Mouse (Mus musculus) embryonic facial prominence, embryonic 11.5 days (tissue): ENCODE results near the gene Map1s. TPM values are rescaled to one million over a fixed set of nuclear protein-coding genes. Genes with fewer than 3 reads are reported as not detected.

Source experiments
- ATAC-seq: fragments of 200-750 bp; cut with Nextera tagmentation; replicated peaks from 2 replicates; pipeline ENCODE4 v1.8.0; 2017; ENCODE audit warnings: low read depth; ENCODE audit not compliant: insufficient number of reproducible peaks, low FRiP score, low TSS enrichment
- DNase-seq: peaks from one replicate; pipeline ENCODE4 v3.0.0-alpha.2; 2015; ENCODE audit warnings: low spot score
- H3K27ac ChIP-seq: fragments of 300-500 bp; sonication (generic); replicated peaks from 2 replicates; pipeline ENCODE4 v1.5.1; 2014; ENCODE audit warnings: mild to moderate bottlenecking, low read depth, low read length, control low read depth
- H3K27me3 ChIP-seq: fragments of 300-500 bp; sonication (generic); 2 replicates; pipeline ENCODE4 v1.6.1; 2014; ENCODE audit warnings: mild to moderate bottlenecking, low read length, moderate library complexity, mixed read lengths; ENCODE audit not compliant: control insufficient read depth, insufficient read depth
- H3K36me3 ChIP-seq: fragments of 300-500 bp; sonication (generic); replicated peaks from 2 replicates; pipeline ENCODE4 v1.6.1; 2014; ENCODE audit warnings: low read depth, mild to moderate bottlenecking, low read length, moderate library complexity, mixed read lengths; ENCODE audit not compliant: control insufficient read depth, insufficient read depth
- H3K4me1 ChIP-seq: fragments of 300-500 bp; sonication (generic); 2 replicates; pipeline ENCODE4 v1.6.1; 2014; ENCODE audit warnings: low read length, mixed read lengths; ENCODE audit not compliant: control insufficient read depth, insufficient read depth
- H3K4me2 ChIP-seq: fragments of 300-500 bp; sonication (generic); 2 replicates; pipeline ENCODE4 v1.6.1; 2014; ENCODE audit warnings: low read depth, mild to moderate bottlenecking, control low read depth, low read length, moderate library complexity
- H3K4me3 ChIP-seq: fragments of 300-500 bp; sonication (generic); 2 replicates; pipeline ENCODE4 v1.5.1; 2014; ENCODE audit warnings: low read depth, low read length, control low read depth
- H3K9ac ChIP-seq: fragments of 300-500 bp; sonication (generic); replicated peaks from 2 replicates; pipeline ENCODE4 v1.6.1; 2014; ENCODE audit warnings: mild to moderate bottlenecking, control low read depth, low read length
- H3K9me3 ChIP-seq: fragments of 300-500 bp; sonication (generic); replicated peaks from 2 replicates; pipeline ENCODE4 v1.6.1; 2016; ENCODE audit warnings: mild to moderate bottlenecking, low read length, inconsistent platforms, mixed read lengths; ENCODE audit not compliant: control insufficient read depth
- WGBS: fragments of 180-500 bp; shearing (Covaris S2); extraction: QIAGEN DNeasy Blood & Tissue Kit; methylation state at CpG from one replicate; pipeline ENCODE4 v1.1.7; 2014; 5-methylcytosine and 5-hydroxymethylcytosine counted together
- polyA plus RNA-seq: library from polyadenylated mRNA; unstranded; fragments of >200 nt; fragmentation: Nextera tagmentation; extraction: Ambion mirVana; gene quantifications from 2 replicates; pipeline ENCODE4 v1.2.1, GENCODE M21; 2014

Map1s gene
- polyA plus RNA-seq, 1 experiment from 2014 or later, result 24.9 TPM

GRCm38 (mm10) chr8:70880546-70880945 is 25.2 kb upstream of the Map1s start:
- Histone ChIP-seq H3K36me3 (no peaks in the 10 kb centered on the region), H3K4me1 (no peaks in the 10 kb centered on the region), H3K9ac (no peak overlapping the region), H3K27me3 (no peaks in the 10 kb centered on the region), H3K4me3 (no peak overlapping the region), H3K9me3 (no peaks in the 10 kb centered on the region), H3K27ac (no peak overlapping the region), H3K4me2 (no peak overlapping the region)
- no peak for ATAC-seq
- WGBS, result 31% methylated on average over 11 of the region's 11 CpGs
- peak; percentile 12 for DNase-seq

DNA sequence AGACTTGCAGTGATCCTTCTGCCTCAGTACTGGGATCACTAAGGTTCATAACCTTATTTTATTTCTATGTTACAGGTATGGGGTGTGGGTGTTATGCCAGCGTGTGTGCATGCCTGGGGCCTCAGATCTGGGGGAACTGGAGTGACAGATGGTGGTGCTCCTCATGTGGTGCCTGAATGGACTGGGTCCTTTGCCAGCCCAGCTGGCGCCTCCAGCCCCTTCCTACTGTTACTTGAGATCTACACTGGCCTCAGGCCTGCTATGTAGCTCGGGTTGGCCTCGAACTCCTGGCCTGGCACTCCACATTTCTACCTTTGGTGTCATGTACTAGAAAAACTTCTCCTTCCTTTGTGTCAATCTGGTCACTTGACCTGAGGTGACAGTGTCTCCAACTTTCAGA is 21.5 kb upstream of the Map1s start:
- DNase-seq, result no peak
- Histone ChIP-seq H3K27ac (no peak overlapping the region), H3K27me3 (no peaks in the 10 kb centered on the region), H3K4me2 (no peak overlapping the region), H3K4me3 (no peak overlapping the region), H3K9me3 (no peaks in the 10 kb centered on the region), H3K9ac (no peak overlapping the region), H3K36me3 (no peaks in the 10 kb centered on the region), H3K4me1 (no peaks in the 10 kb centered on the region)
- ATAC-seq, result no peak
- 81% methylated on average over 4 of the region's 4 CpGs for WGBS

DNA sequence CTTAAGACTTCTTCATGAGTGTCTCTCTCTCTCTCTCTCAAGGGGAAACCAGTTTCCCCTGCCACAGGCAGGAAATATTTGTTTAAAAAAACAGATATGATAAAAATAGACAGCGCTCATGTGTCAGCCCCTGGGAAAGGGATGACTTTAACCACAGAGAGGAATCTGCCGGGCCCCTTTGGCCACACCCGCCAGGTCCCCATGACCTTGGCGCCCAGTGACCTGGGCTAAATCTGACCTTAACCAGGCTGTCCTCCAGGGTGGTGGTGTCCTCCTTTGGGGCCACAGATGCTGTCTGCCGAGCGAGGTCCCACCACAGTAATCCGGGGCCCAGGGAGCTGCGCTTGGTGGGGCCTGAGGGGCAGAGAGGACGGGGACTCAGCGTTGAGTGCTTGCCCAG is 21.0 kb upstream of the Map1s start:
- no peaks in the 10 kb centered on the region for H3K36me3 ChIP-seq
- ATAC-seq (no peak), DNase-seq (no peak)
- no peaks in the 10 kb centered on the region for H3K4me1 ChIP-seq
- H3K4me2 ChIP-seq, result no peak overlapping the region
- H3K4me3 ChIP-seq, result no peak overlapping the region
- no peak overlapping the region for H3K27ac ChIP-seq
- no peaks in the 10 kb centered on the region for H3K9me3 ChIP-seq
- H3K9ac ChIP-seq, result no peak overlapping the region
- 84% methylated on average over 10 of the region's 10 CpGs for WGBS
- H3K27me3 ChIP-seq, result no peaks in the 10 kb centered on the region

- no peak overlapping the region for H3K4me3 ChIP-seq
- no peak overlapping the region for H3K4me2 ChIP-seq
- no peak overlapping the region for H3K27ac ChIP-seq
- H3K36me3 ChIP-seq, result no peaks in the 10 kb centered on the region
- DNase-seq (peak; percentile 66), ATAC-seq (no peak)
- H3K4me1 ChIP-seq, result no peaks in the 10 kb centered on the region
- 14% methylated on average over 12 of the region's 12 CpGs for WGBS
- H3K27me3 ChIP-seq, result no peaks in the 10 kb centered on the region
- no peak overlapping the region for H3K9ac ChIP-seq
- H3K9me3 ChIP-seq, result no peaks in the 10 kb centered on the region
Measured at GRCm38 (mm10) chr8:70885612-70886011, 20.1 kb upstream of the Map1s start.

GRCm38 (mm10) chr8:70887669-70888068 is 18.1 kb upstream of the Map1s start:
- DNase-seq (peak; percentile 49), ATAC-seq (no peak)
- Histone ChIP-seq H3K36me3 (no peaks in the 10 kb centered on the region), H3K27ac (no peak overlapping the region), H3K27me3 (peaks cover 19% of the 10 kb centered on the region), H3K9me3 (no peaks in the 10 kb centered on the region), H3K4me3 (no peak overlapping the region), H3K4me2 (no peak overlapping the region), H3K4me1 (peaks cover 8% of the 10 kb centered on the region; the same call in 1 of the 2 replicates), H3K9ac (no peak overlapping the region)
- 3% methylated on average over 15 of the region's 18 CpGs for WGBS

DNA sequence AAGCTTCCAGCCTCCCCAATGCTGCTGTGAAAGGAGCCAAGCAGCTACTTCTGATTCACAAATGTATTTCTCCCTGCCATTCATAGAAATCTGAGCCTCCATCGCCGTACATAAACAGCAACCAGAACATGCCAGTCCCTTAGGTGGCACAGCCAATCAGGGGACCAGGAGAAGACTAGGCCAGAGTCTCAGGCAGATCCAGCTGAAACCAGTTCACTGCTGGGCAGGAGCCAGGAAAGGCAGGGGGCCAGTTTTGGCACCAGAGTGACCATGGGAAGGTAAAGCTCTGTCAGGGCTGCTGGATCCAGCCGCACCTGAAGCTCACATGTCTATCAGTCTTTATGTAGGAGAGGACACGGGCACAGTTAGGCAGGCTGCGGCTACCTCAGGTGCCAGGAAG is 15.1 kb upstream of the Map1s start:
- Histone ChIP-seq H3K27ac (no peak overlapping the region), H3K4me3 (no peak overlapping the region), H3K9me3 (no peaks in the 10 kb centered on the region), H3K36me3 (peaks cover 9% of the 10 kb centered on the region), H3K27me3 (peaks cover 29% of the 10 kb centered on the region), H3K4me1 (peaks cover 9% of the 10 kb centered on the region), H3K4me2 (no peak overlapping the region), H3K9ac (no peak overlapping the region)
- WGBS, result 86% methylated on average over 5 of the region's 5 CpGs
- no peak for ATAC-seq
- no peak for DNase-seq

- H3K27me3 ChIP-seq, result peaks cover 29% of the 10 kb centered on the region
- H3K4me1 ChIP-seq, result peaks cover 9% of the 10 kb centered on the region
- H3K4me3 ChIP-seq, result no peak overlapping the region
- no peak overlapping the region for H3K9ac ChIP-seq
- ATAC-seq (no peak), DNase-seq (peak; percentile 47)
- no peak overlapping the region; the same call in 1 of the 2 replicates for H3K4me2 ChIP-seq
- H3K27ac ChIP-seq, result no peak overlapping the region
- 8% methylated on average over 21 of the region's 21 CpGs for WGBS
- no peaks in the 10 kb centered on the region for H3K9me3 ChIP-seq
- peaks cover 9% of the 10 kb centered on the region for H3K36me3 ChIP-seq
Measured at GRCm38 (mm10) chr8:70891356-70891755, 14.4 kb upstream of the Map1s start.

- Histone ChIP-seq H3K27me3 (peaks cover 29% of the 10 kb centered on the region), H3K4me1 (peaks cover 9% of the 10 kb centered on the region), H3K4me2 (peak within 1 kb of the TSS; percentile 29), H3K4me3 (peak within 1 kb of the TSS; percentile 13), H3K9me3 (no peaks in the 10 kb centered on the region), H3K27ac (no peak within 1 kb of the TSS), H3K9ac (peak within 1 kb of the TSS; percentile 32; the same call in 1 of the 2 replicates), H3K36me3 (peaks cover 9% of the 10 kb centered on the region)
- ATAC-seq (no peak), DNase-seq (no peak)
- WGBS, result 2% methylated on average over 77 of the region's 80 CpGs
Measured at GRCm38 (mm10) chr8:70892022-70892895, 13.5 kb upstream of the Map1s start, which contains the start of gene Slc5a5. TSS of gene Slc5a5 (minus strand) at chr8:70892757.
